ENCODE assay signal across 1 mouse cellular context in the genomic region with DNA sequence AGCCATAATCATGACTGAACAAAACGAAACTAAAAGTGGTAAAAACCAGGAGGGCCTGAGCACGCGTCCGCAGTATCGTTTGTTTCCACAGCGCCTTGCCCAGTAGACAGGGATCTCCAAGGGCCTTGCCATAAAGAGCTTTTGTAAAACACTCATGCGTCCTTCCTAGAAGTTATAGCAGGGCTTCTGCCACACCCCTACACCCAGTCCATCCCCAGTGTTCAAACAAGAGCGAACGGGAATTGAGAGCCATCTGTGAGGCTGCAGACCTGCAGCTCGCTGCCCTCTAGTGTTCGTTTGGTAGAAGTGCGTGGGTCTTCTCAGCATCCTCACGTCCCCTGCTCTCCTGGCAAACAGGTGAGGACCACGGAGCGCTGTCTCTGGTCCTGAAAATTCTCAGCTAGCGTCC.
TF ChIP-seq lines count a peak whose summit lies in the region.

No protein-coding gene starts in this region.

TF ChIP-seq in CH12.LX, 34 proteins besides CTCF, POLR2A, EP300 and RAD21:
- TF ChIP-seq JUND (conservative IDR thresholded peaks at IDR 0.05; ENCODE audit: low read depth, low read length) (peak; percentile 54), E2F4 (IDR thresholded peaks at IDR 0.05; ENCODE audit: insufficient replicate concordance, low read depth, low read length) (no peak), ELF1 (IDR thresholded peaks at IDR 0.05; ENCODE audit: low read depth, low read length) (peak; percentile 42; the same call in 1 of the 2 replicates), ZNF384 (IDR thresholded peaks at IDR 0.05; ENCODE audit: low read depth, low read length) (no peak), JUN (IDR thresholded peaks at IDR 0.05; ENCODE audit: insufficient read depth, low read depth, low read length) (no peak), USF2 (conservative IDR thresholded peaks at IDR 0.05; ENCODE audit: low read depth, low read length) (no peak), MEF2A (IDR thresholded peaks at IDR 0.05; ENCODE audit: borderline replicate concordance, low read depth, low read length) (peak; percentile 48; the same call in 1 of the 2 replicates), KAT2A (IDR thresholded peaks at IDR 0.05; ENCODE audit: insufficient replicate concordance, low read length) (no peak), MYC (IDR thresholded peaks at IDR 0.05; ENCODE audit: low read depth, low read length) (peak; percentile 81), PAX5 (IDR thresholded peaks at IDR 0.05; ENCODE audit: low read length) (no peak), UBTF (IDR thresholded peaks at IDR 0.05; ENCODE audit: low read depth, low read length) (no peak), ZC3H11A (IDR thresholded peaks at IDR 0.05; ENCODE audit: low read depth, low read length) (no peak), RCOR1 (conservative IDR thresholded peaks at IDR 0.05; ENCODE audit: low read depth, low read length) (peak; percentile 90; the same call in 1 of the 2 replicates), GABPA (IDR thresholded peaks at IDR 0.05; ENCODE audit: insufficient replicate concordance, low read depth, low read length) (no peak), SMC3 (IDR thresholded peaks at IDR 0.05; ENCODE audit: low read depth, low read length) (peak; percentile 65), MAX (IDR thresholded peaks at IDR 0.05; ENCODE audit: low read length) (peak; percentile 78), ETS1 (conservative IDR thresholded peaks at IDR 0.05; ENCODE audit: low read depth, low read length) (0 out of 2 replicates have a peak, but pooled peaks have one; percentile 20), ZKSCAN1 (IDR thresholded peaks at IDR 0.05; ENCODE audit: borderline replicate concordance, low read depth, low read length) (no peak), TCF12 (IDR thresholded peaks at IDR 0.05; ENCODE audit: low read depth, low read length) (peak; percentile 84), SIN3A (IDR thresholded peaks at IDR 0.05; ENCODE audit: low read length) (peak; percentile 98), POLR2AphosphoS2 (IDR thresholded peaks at IDR 0.05; ENCODE audit: low read depth, low read length) (no peak), HCFC1 (IDR thresholded peaks at IDR 0.05; ENCODE audit: low read depth, low read length) (peak; percentile 51; the same call in 1 of the 2 replicates), MAFK (IDR thresholded peaks at IDR 0.05; ENCODE audit: insufficient replicate concordance, low read length) (no peak), NELFE (IDR thresholded peaks at IDR 0.05; ENCODE audit: low read depth, low read length) (peak; percentile 73), ZMIZ1 (IDR thresholded peaks at IDR 0.05; ENCODE audit: low read depth, low read length) (no peak), MAZ (IDR thresholded peaks at IDR 0.05; ENCODE audit: low read depth, low read length) (peak; percentile 52; the same call in 1 of the 2 replicates), TBP (conservative IDR thresholded peaks at IDR 0.05; ENCODE audit: low read depth, low read length) (0 out of 2 replicates have a peak, but pooled peaks have one; percentile 30), USF1 (IDR thresholded peaks at IDR 0.05; ENCODE audit: low read depth, low read length) (no peak), BHLHE40 (IDR thresholded peaks at IDR 0.05; ENCODE audit: low read depth, low read length) (peak; percentile 39; the same call in 1 of the 2 replicates), IRF4 (IDR thresholded peaks at IDR 0.05; ENCODE audit: low read depth, low read length) (peak; percentile 82), CHD1 (IDR thresholded peaks at IDR 0.05; ENCODE audit: low read depth, low read length) (peak; percentile 52; the same call in 1 of the 2 replicates), NRF1 (IDR thresholded peaks at IDR 0.05; ENCODE audit: low read depth, low read length) (0 out of 2 replicates have a peak, but pooled peaks have one; percentile 17), CHD2 (IDR thresholded peaks at IDR 0.05; ENCODE audit: low read length) (no peak), MXI1 (IDR thresholded peaks at IDR 0.05; ENCODE audit: low read depth, low read length) (peak; percentile 89)
